Mouse (Mus musculus) heart, postnatal 0 days (tissue): ENCODE results near the gene Asap2. TPM values are rescaled to one million over a fixed set of nuclear protein-coding genes. Genes with fewer than 3 reads are reported as not detected.
A peak's percentile ranks its signal among the peaks of the same experiment; 100 is the strongest.

Source experiments
- ATAC-seq: fragments of 200-750 bp; cut with Nextera tagmentation; 2 replicates; pipeline ENCODE4 v1.8.0; 2017; ENCODE audit warnings: low read depth, moderate number of reproducible peaks, moderate library complexity; ENCODE audit not compliant: insufficient read depth
- DNase-seq: peaks from one replicate; pipeline ENCODE4 v3.0.0-alpha.2; 2016; ENCODE audit warnings: low spot score
- H3K27ac ChIP-seq: fragments of 300-500 bp; sonication (generic); 2 replicates; pipeline ENCODE4 v1.5.1; 2014; ENCODE audit warnings: low read depth, mild to moderate bottlenecking
- H3K27me3 ChIP-seq: fragments of 300-500 bp; sonication (generic); 2 replicates; pipeline ENCODE4 v1.6.1; 2014; ENCODE audit warnings: low read length, mixed read lengths; ENCODE audit not compliant: control insufficient read depth, insufficient read depth
- H3K36me3 ChIP-seq: fragments of 300-500 bp; sonication (generic); replicated peaks from 2 replicates; pipeline ENCODE4 v1.6.1; 2014; ENCODE audit warnings: low read length, mixed read lengths; ENCODE audit not compliant: control insufficient read depth, insufficient read depth
- H3K4me1 ChIP-seq: fragments of 300-500 bp; sonication (generic); 2 replicates; pipeline ENCODE4 v1.6.1; 2014; ENCODE audit warnings: antibody characterized with exemption; ENCODE audit not compliant: control insufficient read depth, insufficient read depth
- H3K4me2 ChIP-seq: fragments of 300-500 bp; sonication (generic); 2 replicates; pipeline ENCODE4 v1.6.1; 2014; ENCODE audit warnings: low read depth, mild to moderate bottlenecking, low read length, moderate library complexity
- H3K4me3 ChIP-seq: fragments of 300-500 bp; sonication (generic); 2 replicates; pipeline ENCODE4 v1.5.1; 2014; ENCODE audit warnings: low read depth, low read length
- H3K9ac ChIP-seq: fragments of 300-500 bp; sonication (generic); replicated peaks from 2 replicates; pipeline ENCODE4 v1.6.1; 2014; ENCODE audit warnings: low read depth, low read length, mixed read lengths
- H3K9me3 ChIP-seq: fragments of 300-500 bp; sonication (generic); replicated peaks from 2 replicates; pipeline ENCODE4 v1.6.1; 2016; ENCODE audit warnings: low read length; ENCODE audit not compliant: control insufficient read depth
- CTCF ChIP-seq: IDR thresholded peaks from 2 replicates; pipeline ENCODE4 v1.5.1; 2016; ENCODE audit warnings: antibody characterized with exemption, control low read depth, low read depth
- EP300 ChIP-seq: IDR thresholded peaks from 2 replicates; pipeline ENCODE4 v1.6.1; 2016; ENCODE audit warnings: antibody characterized with exemption, low read depth
- WGBS: fragments of 180-500 bp; shearing (Covaris S2); extraction: QIAGEN DNeasy Blood & Tissue Kit; methylation state at CpG from one replicate; pipeline ENCODE4 v1.1.7; 2014; 5-methylcytosine and 5-hydroxymethylcytosine counted together
- polyA plus RNA-seq: library from polyadenylated mRNA; unstranded; fragments of >200 nt; fragmentation: Nextera tagmentation; extraction: Ambion mirVana; gene quantifications from 2 replicates; pipeline ENCODE4 v1.2.1, GENCODE M21; 2015
- total RNA-seq: library from RNA; depleted of rRNA; stranded (reverse); fragments of >200 nt; gene quantifications from 2 replicates; pipeline ENCODE4 v1.2.3, GENCODE M21; 2014; ENCODE audit warnings: low replicate concordance

Gene Asap2
- total and polyA plus RNA-seq, 2 experiments from 2014 or later, result 4.1 to 9.6 TPM

- Histone ChIP-seq H3K9ac (no peak overlapping the region), H3K27ac (peak overlapping the region; percentile 64; the same call in 1 of the 2 replicates)
Measured at GRCm38 (mm10) chr12:21130274-21130823, 140.1 kb downstream of the Asap2 start.

GRCm38 (mm10) chr12:21132537-21132936, 142.3 kb downstream of the Asap2 start:
- H3K4me1 ChIP-seq, result peaks cover 51% of the 10 kb centered on the region
- no peak overlapping the region for H3K9ac ChIP-seq
- no peaks in the 10 kb centered on the region for H3K9me3 ChIP-seq
- DNase-seq (no peak), ATAC-seq (no peak)
- H3K27me3 ChIP-seq, result no peaks in the 10 kb centered on the region
- H3K4me2 ChIP-seq, result peak overlapping the region; percentile 8
- WGBS, result 13% methylated on average over 10 of the region's 10 CpGs
- H3K36me3 ChIP-seq, result no peaks in the 10 kb centered on the region
- peak overlapping the region; percentile 72 for H3K27ac ChIP-seq
- no peak overlapping the region for H3K4me3 ChIP-seq
- no peak for TF ChIP-seq EP300
- no peak for TF ChIP-seq CTCF

More at GRCm38 (mm10) chr12:21130274-21130823, 140.1 kb downstream of the Asap2 start:
- Histone ChIP-seq H3K4me1 (peaks cover 40% of the 10 kb centered on the region), H3K9me3 (no peaks in the 10 kb centered on the region), H3K27me3 (no peaks in the 10 kb centered on the region), H3K4me2 (no peak overlapping the region), H3K4me3 (no peak overlapping the region), H3K36me3 (no peaks in the 10 kb centered on the region)
- TF ChIP-seq CTCF, result no peak
- no peak for TF ChIP-seq EP300
- DNase-seq, result no peak
- ATAC-seq, result no peak
- WGBS, result 58% methylated on average over 10 of the region's 10 CpGs

GRCm38 (mm10) chr12:21133031-21133430, 142.8 kb downstream of the Asap2 start:
- no peak for TF ChIP-seq CTCF
- no peak for TF ChIP-seq EP300
- no peak overlapping the region for H3K9ac ChIP-seq

GRCm38 (mm10) chr12:21133972-21134859, 144.0 kb downstream of the Asap2 start:
- peaks cover 36% of the 10 kb centered on the region for H3K4me1 ChIP-seq
- H3K9ac ChIP-seq, result no peak overlapping the region

More at GRCm38 (mm10) chr12:21133031-21133430, 142.8 kb downstream of the Asap2 start:
- DNase-seq, result no peak
- Histone ChIP-seq H3K4me3 (no peak overlapping the region), H3K4me2 (no peak overlapping the region), H3K9me3 (no peaks in the 10 kb centered on the region), H3K27me3 (no peaks in the 10 kb centered on the region), H3K4me1 (peaks cover 47% of the 10 kb centered on the region), H3K36me3 (no peaks in the 10 kb centered on the region), H3K27ac (peak overlapping the region; percentile 72)
- 55% methylated on average over 4 of the region's 4 CpGs for WGBS
- ATAC-seq, result no peak

GRCm38 (mm10) chr12:21135651-21136461, 145.6 kb downstream of the Asap2 start:
- no peaks in the 10 kb centered on the region for H3K9me3 ChIP-seq
- peak; percentile 75 for ATAC-seq
- H3K4me3 ChIP-seq, result no peak overlapping the region
- no peaks in the 10 kb centered on the region for H3K27me3 ChIP-seq
- H3K27ac ChIP-seq, result peak overlapping the region; percentile 72
- whole genome bisulfite sequencing, result 21% methylated on average over 8 of the region's 8 CpGs
- H3K4me2 ChIP-seq, result no peak overlapping the region
- H3K9ac ChIP-seq, result no peak overlapping the region
- TF ChIP-seq EP300 (peak; percentile 89), CTCF (no peak)
- peaks cover 39% of the 10 kb centered on the region for H3K4me1 ChIP-seq
- peak; percentile 70 for DNase-seq
- H3K36me3 ChIP-seq, result no peaks in the 10 kb centered on the region

More at GRCm38 (mm10) chr12:21133972-21134859, 144.0 kb downstream of the Asap2 start:
- Histone ChIP-seq H3K27me3 (no peaks in the 10 kb centered on the region), H3K27ac (peak overlapping the region; percentile 72), H3K4me2 (no peak overlapping the region), H3K36me3 (no peaks in the 10 kb centered on the region), H3K4me3 (no peak overlapping the region), H3K9me3 (no peaks in the 10 kb centered on the region)
- no peak for DNase-seq
- WGBS, result 71% methylated on average over 17 of the region's 17 CpGs
- TF ChIP-seq EP300 (no peak), CTCF (peak; percentile 25)
- ATAC-seq, result no peak
